Mouse (Mus musculus) B cell, adult 67 days (primary cell): Measurements from ENCODE around the gene Gpatch1. TPM values are rescaled to one million over a fixed set of nuclear protein-coding genes. Genes with fewer than 3 reads are reported as not detected.

Experiments
- total RNA-seq, 2 experiments: library from RNA; stranded (reverse); gene quantifications; 4 replicates each; pipeline ENCODE4 v1.2.4; 2023

Gene Gpatch1
- total RNA-seq, result 10 to 100 TPM; 16.5 to 18.6 TPM

DNA sequence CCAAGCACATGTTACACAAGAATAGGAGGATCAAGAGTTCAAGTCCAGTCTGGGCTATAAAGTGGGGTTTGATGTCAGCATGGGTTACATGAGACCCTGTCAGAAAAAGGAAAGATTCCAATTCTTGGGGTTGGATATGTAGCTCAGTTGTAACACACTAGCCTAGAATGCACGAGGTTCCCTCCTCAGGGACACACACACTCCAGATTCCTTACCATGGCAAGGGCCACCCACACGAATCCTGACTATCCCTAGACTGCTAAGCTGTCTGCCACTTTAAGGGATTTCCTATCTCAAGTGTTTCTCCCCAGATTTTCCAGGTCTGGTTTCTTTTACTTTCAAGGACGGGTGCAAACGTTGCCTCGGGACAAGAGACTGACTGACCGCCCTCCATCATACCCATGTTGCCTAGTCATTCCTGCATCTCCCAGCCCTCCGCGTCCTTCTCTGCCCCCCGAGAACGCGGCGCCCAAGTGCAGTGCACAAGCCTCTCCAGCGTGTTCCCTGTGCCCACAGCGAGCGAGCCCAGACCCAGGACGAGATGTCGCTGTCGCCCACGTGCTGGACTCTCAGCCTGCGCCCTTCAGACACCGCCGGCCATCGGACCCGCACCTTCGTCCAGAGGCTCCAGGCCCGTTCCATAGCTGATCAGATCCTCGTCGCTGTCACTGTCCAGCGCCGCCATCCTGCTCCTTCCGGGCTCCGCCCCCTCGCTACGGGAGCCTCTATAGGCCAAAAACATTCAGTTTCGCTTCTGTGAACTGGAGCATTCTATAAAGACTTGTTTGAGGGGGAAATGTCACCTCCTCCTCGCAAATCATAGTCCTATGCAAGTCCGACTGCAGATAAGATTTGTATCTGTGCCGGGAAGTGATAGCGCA, at the start of gene Gpatch1:
Gpatch1 (minus strand) TSS at position 712 of the 881 bp plus-strand sequence.

DNA sequence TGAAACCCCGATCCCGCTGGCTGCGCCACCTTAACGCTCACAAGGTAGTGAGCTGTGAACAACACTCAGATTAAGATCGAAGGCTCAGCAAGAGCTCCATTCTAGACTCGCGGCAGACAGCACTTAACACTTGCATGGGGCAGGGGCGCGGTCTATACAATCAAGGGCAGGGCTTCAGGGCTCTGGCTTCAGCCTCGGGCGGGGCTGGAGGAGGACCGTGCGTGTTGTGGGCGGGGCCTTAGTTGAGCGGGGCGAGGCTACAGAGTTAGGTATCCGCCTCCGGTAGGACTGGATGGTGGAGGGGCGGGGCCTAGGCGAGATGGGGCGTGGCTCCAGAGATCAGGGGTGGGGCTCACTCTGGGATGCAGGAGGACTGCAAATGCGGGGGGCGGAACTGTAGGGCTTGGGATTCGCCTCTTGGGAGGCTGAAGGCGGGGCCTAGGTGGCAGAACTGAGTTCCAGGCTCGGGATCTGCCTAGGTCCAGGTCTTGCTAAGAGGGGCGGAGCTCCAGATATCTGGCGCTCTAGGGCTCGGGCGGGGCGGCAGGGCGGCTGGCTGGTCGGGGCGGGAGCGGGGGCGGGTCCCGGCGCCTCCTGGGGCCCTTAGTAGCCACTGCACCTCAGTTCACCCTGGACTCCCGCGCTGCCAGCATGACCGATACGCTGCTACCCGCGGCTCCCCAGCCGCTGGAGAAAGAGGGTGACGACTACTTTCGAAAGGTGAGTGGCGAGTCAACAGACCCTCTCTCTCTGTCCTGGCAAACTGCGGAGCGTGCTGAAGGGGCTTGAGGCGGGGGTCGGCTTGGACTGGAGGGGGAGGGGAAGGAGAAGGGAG, 15.7 kb upstream of the Gpatch1 start, which contains the start of gene Rhpn2:
Rhpn2 (plus strand) TSS at position 479 of the 835 bp plus-strand sequence.

Other genes starting within 250 kb of the Gpatch1 start
- under 1 TPM in 1 of 2 experiments, not detected in 1; 0.46 TPM for gene Cebpa, start 199.1 kb downstream of the Gpatch1 start, total RNA-seq
- not detected for gene Slc7a10, start 132.1 kb downstream of the Gpatch1 start, total RNA-seq
- not detected for gene Lrp3, start 102.9 kb downstream of the Gpatch1 start, total RNA-seq
- under 1 TPM; 0.46 to 0.77 TPM for gene Rhpn2, start 15.7 kb upstream of the Gpatch1 start, total RNA-seq
- 10 to 100 TPM; 11.6 to 15.0 TPM for gene Faap24, start 78.4 kb upstream of the Gpatch1 start, total RNA-seq
- 10 to 100 TPM; 39.2 to 47.8 TPM for gene Cep89, start 78.6 kb upstream of the Gpatch1 start, total RNA-seq
- not detected for gene Slc7a9, start 130.4 kb upstream of the Gpatch1 start, total RNA-seq
- not detected for gene Tdrd12, start 219.3 kb upstream of the Gpatch1 start, total RNA-seq
- gene Nudt19, start 237.9 kb upstream of the Gpatch1 start, total RNA-seq, result 10 to 100 TPM; 26.4 to 32.5 TPM